Mouse (Mus musculus) embryonic stem cell, embryonic (primary cell): Measurements from ENCODE around the gene Mcat.

Experiments used
- CTCF ChIA-PET, 4 experiments: fragments of 300-600 bp in 2 of 4; fragments of 350-600 bp in 2 of 4; sonication (Branson Sonifier 250); formaldehyde crosslinking; loops; one replicate each; lab custom pipeline; 2022; ENCODE audit warnings: inconsistent platforms in 2 of 4; lab: Charles Lee
- POLR2A ChIA-PET, 4 experiments: fragments of 300-600 bp in 2 of 4; fragments of 350-600 bp in 2 of 4; sonication (Branson Sonifier 250); formaldehyde crosslinking; loops; one replicate each; lab custom pipeline; 2022; ENCODE audit warnings: antibody characterized with exemption in 4 of 4, inconsistent platforms in 1 of 4; lab: Charles Lee

Mcat gene

GRCm38 (mm10) chr15:83532606-83533005 is 31.0 kb downstream of the Mcat start:
- CTCF ChIA-PET: interaction anchor here in 1 of 4 experiments (1.5 kb wide), 1 partner anchor 32 kb away, joined by 3 read pairs; no protein-coding TSS in a partner anchor
- POLR2A ChIA-PET: interaction anchor here in 2 of 4 experiments (1.2 to 3.5 kb wide), 4 partner anchors 12 to 383 kb away, joined by 3 to 21 read pairs (median 6); partner anchors contain the start of gene Poldip3 (in 1 of the 2)

GRCm38 (mm10) chr15:83531961-83532469 is 31.6 kb downstream of the Mcat start:
- ChIA-PET CTCF (interaction anchor here in 2 of 4 experiments (0.6 to 1.2 kb wide), 3 partner anchors 75 to 1468 kb away, joined by 3 read pairs; no protein-coding TSS in a partner anchor), POLR2A (no interaction called here)

- ChIA-PET CTCF (interaction anchor here in 3 of 4 experiments (0.6 to 1.2 kb wide), 7 partner anchors 11 to 1640 kb away, joined by 3 to 13 read pairs (median 3); no protein-coding TSS in a partner anchor), POLR2A (interaction anchor here in 2 of 4 experiments (0.6 to 4.0 kb wide), 4 partner anchors 15 to 279 kb away, joined by 3 to 10 read pairs (median 3); partner anchors contain the start of gene A4galt (in 1 of the 2))
Measured at GRCm38 (mm10) chr15:83530688-83531087, 32.9 kb downstream of the Mcat start.

- CTCF ChIA-PET: interaction anchor here in 3 of 4 experiments (0.5 to 1.2 kb wide), 7 partner anchors 21 to 1331 kb away, joined by 3 to 13 read pairs (median 3); no protein-coding TSS in a partner anchor
- POLR2A ChIA-PET: interaction anchor here in 3 of 4 experiments (0.6 to 4.0 kb wide), 7 partner anchors 16 to 380 kb away, joined by 3 to 10 read pairs (median 3); partner anchors contain the start of gene A4galt (in 1 of the 3)
Measured at GRCm38 (mm10) chr15:83530233-83530632, 33.4 kb downstream of the Mcat start.

GRCm38 (mm10) chr15:83529765-83530164 is 33.8 kb downstream of the Mcat start:
- ChIA-PET POLR2A (interaction anchor here in 3 of 4 experiments (0.5 to 4.0 kb wide), 12 partner anchors 16 to 380 kb away, joined by 3 to 10 read pairs (median 3); partner anchors contain the start of gene A4galt (in 1 of the 3)), CTCF (interaction anchor here in 3 of 4 experiments (0.5 to 1.2 kb wide), 7 partner anchors 20 to 1330 kb away, joined by 3 to 13 read pairs (median 3); no protein-coding TSS in a partner anchor)

- CTCF ChIA-PET: interaction anchor here in 1 of 4 experiments (0.6 kb wide), 1 partner anchor 13 kb away, joined by 7 read pairs; no protein-coding TSS in a partner anchor
- POLR2A ChIA-PET: interaction anchor here in 2 of 4 experiments (0.6 to 4.0 kb wide), 8 partner anchors 17 to 1328 kb away, joined by 3 to 10 read pairs (median 4); partner anchors contain the start of gene Poldip3 (in 1 of the 2)
Measured at GRCm38 (mm10) chr15:83528892-83529291, 34.7 kb downstream of the Mcat start.

- CTCF ChIA-PET: interaction anchor here in 3 of 4 experiments (0.6 to 1.6 kb wide), 3 partner anchors 15 to 1078 kb away, joined by 3 to 5 read pairs (median 5); no protein-coding TSS in a partner anchor
- POLR2A ChIA-PET: interaction anchor here in 3 of 4 experiments (0.6 to 4.0 kb wide), 11 partner anchors 10 to 378 kb away, joined by 3 to 10 read pairs (median 4); partner anchors contain the start of gene Poldip3 (in 2 of the 3)
Measured at GRCm38 (mm10) chr15:83527747-83528146, 35.8 kb downstream of the Mcat start.

- ChIA-PET POLR2A (interaction anchor here in 2 of 4 experiments (0.6 to 4.0 kb wide), 11 partner anchors 8 to 378 kb away, joined by 3 to 10 read pairs (median 5); partner anchors contain the start of gene Poldip3 (in 1 of the 2)), CTCF (interaction anchor here in 3 of 4 experiments (0.6 to 1.6 kb wide), 5 partner anchors 27 to 1078 kb away, joined by 3 to 5 read pairs (median 3); no protein-coding TSS in a partner anchor)
Measured at GRCm38 (mm10) chr15:83527092-83527437, 36.5 kb downstream of the Mcat start.

- CTCF ChIA-PET: interaction anchor here in 3 of 4 experiments (0.6 to 1.6 kb wide), 6 partner anchors 14 to 46 kb away, joined by 3 to 5 read pairs (median 3); no protein-coding TSS in a partner anchor
- POLR2A ChIA-PET: interaction anchor here in 2 of 4 experiments (0.6 to 2.3 kb wide), 14 partner anchors 9 to 709 kb away, joined by 3 to 8 read pairs (median 4); partner anchors contain the start of gene Poldip3 (in 1 of the 2)
Measured at GRCm38 (mm10) chr15:83526424-83527091, 37.0 kb downstream of the Mcat start, which contains the start of gene Bik. TSS of gene Bik (plus strand) at chr15:83526862.

- ChIA-PET POLR2A (interaction anchor here in 3 of 4 experiments (0.6 to 1.4 kb wide), 7 partner anchors 11 to 375 kb away, joined by 3 to 5 read pairs (median 3); partner anchors contain the start of genes Poldip3 (in 3 of the 3) and Ttll1 (in 1 of the 3)), CTCF (interaction anchor here (0.7 to 1.2 kb wide), 6 partner anchors 11 to 192 kb away, joined by 3 read pairs; partner anchors contain the start of gene Ttll1 (in 1 of the 4))
Measured at GRCm38 (mm10) chr15:83524333-83524729, 39.3 kb downstream of the Mcat start.

- POLR2A ChIA-PET: interaction anchor here in 3 of 4 experiments (0.6 to 1.5 kb wide), 10 partner anchors 11 to 375 kb away, joined by 3 to 5 read pairs (median 3); partner anchors contain the start of genes Poldip3 (in 3 of the 3) and Ttll1 (in 1 of the 3)
- CTCF ChIA-PET: interaction anchor here (0.6 to 1.2 kb wide), 7 partner anchors 11 to 337 kb away, joined by 3 to 4 read pairs (median 3); partner anchors contain the start of gene Ttll1 (in 1 of the 4)
Measured at GRCm38 (mm10) chr15:83523638-83524332, 39.8 kb downstream of the Mcat start.

- POLR2A ChIA-PET: interaction anchor here in 3 of 4 experiments (0.7 to 1.5 kb wide), 6 partner anchors 10 to 374 kb away, joined by 3 to 5 read pairs (median 4); partner anchors contain the start of genes Poldip3 (in 2 of the 3) and Ttll1 (in 1 of the 3)
- CTCF ChIA-PET: interaction anchor here in 2 of 4 experiments (0.6 to 0.7 kb wide), 2 partner anchors 23 to 336 kb away, joined by 3 to 4 read pairs; no protein-coding TSS in a partner anchor
Measured at GRCm38 (mm10) chr15:83523196-83523595, 40.4 kb downstream of the Mcat start.

GRCm38 (mm10) chr15:83520861-83521382 is 42.7 kb downstream of the Mcat start:
- CTCF ChIA-PET: interaction anchor here in 2 of 4 experiments (0.6 to 1.2 kb wide), 2 partner anchors 20 to 39 kb away, joined by 3 read pairs; no protein-coding TSS in a partner anchor
- POLR2A ChIA-PET: no interaction called here

- ChIA-PET POLR2A (interaction anchor here in 3 of 4 experiments (0.6 to 1.5 kb wide), 4 partner anchors 28 to 369 kb away, joined by 3 to 4 read pairs (median 3); partner anchors contain the start of gene Poldip3 (in 2 of the 3)), CTCF (interaction anchor here (0.6 to 2.1 kb wide), 12 partner anchors 8 to 1011 kb away, joined by 3 to 5 read pairs (median 3); partner anchors contain the start of gene Ttll1 (in 2 of the 4))
Measured at GRCm38 (mm10) chr15:83518215-83519048, 45.2 kb downstream of the Mcat start.

GRCm38 (mm10) chr15:83515018-83515417 is 48.6 kb downstream of the Mcat start:
- POLR2A ChIA-PET: no interaction called here
- CTCF ChIA-PET: interaction anchor here in 1 of 4 experiments (0.6 kb wide), 1 partner anchor 190 kb away, joined by 3 read pairs; no protein-coding TSS in a partner anchor
